Mouse (Mus musculus) ES-E14 (cell line): ENCODE results near the gene Ankrd6. TPM values are rescaled to one million over a fixed set of nuclear protein-coding genes. Genes with fewer than 3 reads are reported as not detected.

Source experiments
- DNase-seq: peaks from one replicate; pipeline ENCODE4 v3.0.0-alpha.2; 2013; ENCODE audit warnings: low read depth, low spot score
- H3K27ac ChIP-seq: 2 replicates; pipeline ENCODE4 v1.5.1; 2012; ENCODE audit warnings: low read depth, mild to moderate bottlenecking, low read length, moderate library complexity, mixed read lengths; ENCODE audit not compliant: poor library complexity, insufficient read depth, severe bottlenecking
- H3K36me3 ChIP-seq: 2 replicates; pipeline ENCODE4 v1.6.1; 2012; ENCODE audit warnings: mild to moderate bottlenecking, low read length, moderate library complexity, mixed read lengths; ENCODE audit not compliant: control insufficient read depth, poor library complexity, insufficient read depth, severe bottlenecking
- H3K4me1 ChIP-seq, 2 experiments: fragments of 150-350 bp in 1 of 2; sonication (generic) in 1 of 2; 2 replicates each; pipeline ENCODE4 v1.6.1; 2012; ENCODE audit warnings: low read length in 2 of 2, mild to moderate bottlenecking in 1 of 2, mixed read lengths in 1 of 2; ENCODE audit not compliant: control insufficient read depth in 2 of 2, insufficient read depth in 2 of 2, poor library complexity in 1 of 2
- H3K4me3 ChIP-seq, 2 experiments: fragments of 150-350 bp in 1 of 2; sonication (generic) in 1 of 2; 2 replicates each; pipeline ENCODE4 v1.5.1; 2012; ENCODE audit warnings: low read length in 2 of 2, low read depth in 1 of 2, mild to moderate bottlenecking in 1 of 2, mixed read lengths in 1 of 2; ENCODE audit not compliant: insufficient read depth in 1 of 2, poor library complexity in 1 of 2, severe bottlenecking in 1 of 2
- H3K9ac ChIP-seq: 2 replicates; pipeline ENCODE4 v1.6.1; 2012; ENCODE audit warnings: low read depth, mild to moderate bottlenecking, low read length, mixed read lengths; ENCODE audit not compliant: poor library complexity, insufficient read depth, severe bottlenecking
- H3K9me3 ChIP-seq: fragments of 150-350 bp; sonication (generic); 2 replicates; pipeline ENCODE4 v1.6.1; 2012; ENCODE audit warnings: low read depth, mild to moderate bottlenecking, low read length; ENCODE audit not compliant: control insufficient read depth, insufficient read depth
- CHD2 ChIP-seq: IDR thresholded peaks from 2 replicates; pipeline ENCODE4 v1.6.1; 2014; ENCODE audit warnings: mild to moderate bottlenecking, low read depth, low read length, inconsistent platforms
- HCFC1 ChIP-seq: IDR thresholded peaks from 2 replicates; pipeline ENCODE4 v1.6.1; 2012; ENCODE audit warnings: low read length, inconsistent platforms, borderline replicate concordance; ENCODE audit not compliant: insufficient read depth
- MAFK ChIP-seq: IDR thresholded peaks from 2 replicates; pipeline ENCODE4 v1.6.1; 2014; ENCODE audit warnings: mild to moderate bottlenecking, low read depth, low read length, inconsistent platforms; ENCODE audit not compliant: insufficient read depth
- ZC3H11A ChIP-seq: IDR thresholded peaks from 2 replicates; pipeline ENCODE4 v1.6.1; 2012; ENCODE audit warnings: low read depth, mild to moderate bottlenecking, inconsistent platforms, low read length, borderline replicate concordance
- ZNF384 ChIP-seq: IDR thresholded peaks from 2 replicates; pipeline ENCODE4 v1.6.1; 2012; ENCODE audit warnings: low read depth, low read length, inconsistent platforms
- in situ Hi-C, 2 experiments: fragments of 600-800 bp; cut with MboI; formaldehyde crosslinking; loops; one replicate each; pipeline ENCODE4 v1.15.1; 2025; ENCODE audit warnings: low sequenced_read_pairs in 2 of 2, inconsistent platforms in 1 of 2; ENCODE audit not compliant: unreplicated experiment in 2 of 2
- total RNA-seq: library from RNA; depleted of rRNA; stranded (reverse); fragments of 300-350 nt; gene quantifications from 2 replicates; pipeline ENCODE4 v1.2.3, GENCODE M21; 2012

Gene Ankrd6
- total RNA-seq, 1 experiment = 7.8 TPM

DNA sequence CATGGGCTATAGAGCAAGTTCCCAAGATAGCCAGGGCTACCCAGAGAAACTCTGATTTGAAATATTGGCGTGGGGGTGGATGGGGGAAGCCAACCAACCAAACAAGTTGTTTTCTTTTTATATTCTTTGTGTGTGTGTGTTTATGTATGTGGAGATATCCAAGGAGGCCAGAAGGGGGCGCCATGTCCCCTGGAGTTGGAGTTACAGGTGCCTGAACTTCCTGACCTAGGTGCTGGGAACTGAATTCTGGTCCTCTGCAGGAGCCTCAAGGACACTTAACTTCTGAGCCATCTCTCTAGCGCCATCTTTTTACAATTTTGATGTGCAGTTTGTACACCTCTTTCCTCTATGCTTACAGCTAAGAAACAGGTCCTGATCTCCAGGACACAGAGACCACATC, 43.5 kb upstream of the Ankrd6 start:
- DNase-seq = no peak
- Histone ChIP-seq H3K4me1 (peaks cover 2 to 20% of the 10 kb centered on the region in 2 experiments; a peak in 3 of 4 replicates), H3K9ac (no peak overlapping the region), H3K27ac (no peak overlapping the region), H3K9me3 (no peaks in the 10 kb centered on the region), H3K4me3 (no peak overlapping the region), H3K36me3 (0 out of 2 replicates have a peak, but pooled peaks cover 2% of the 10 kb centered on the region)
- TF ChIP-seq MAFK (no peak), ZNF384 (no peak), HCFC1 (no peak), ZC3H11A (no peak), CHD2 (no peak)
- in situ Hi-C loops = no loop called here

DNA sequence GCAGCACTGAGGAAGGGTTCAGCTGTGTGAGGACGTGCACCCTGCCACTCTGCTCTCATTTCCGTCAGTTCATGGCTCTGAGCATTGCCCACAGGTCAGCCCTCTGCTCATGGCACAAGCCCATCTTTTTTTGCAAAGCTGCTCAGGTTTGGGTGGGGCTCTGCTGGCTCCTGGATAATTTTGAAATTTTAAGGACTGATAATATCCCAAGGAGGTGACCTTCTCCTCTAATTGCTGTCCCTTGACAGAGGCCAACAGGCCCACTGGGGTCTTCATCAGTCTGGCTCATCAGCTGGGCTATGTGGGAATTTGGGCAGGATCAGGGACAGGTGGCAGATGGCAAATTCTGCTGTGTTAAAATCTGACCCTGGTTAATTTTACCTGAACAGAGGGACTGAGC, 38.7 kb upstream of the Ankrd6 start:
- Histone ChIP-seq H3K9me3 (no peaks in the 10 kb centered on the region), H3K27ac (no peak overlapping the region), H3K4me3 (no peak overlapping the region), H3K9ac (no peak overlapping the region), H3K4me1 (peaks cover 1 to 11% of the 10 kb centered on the region in 2 experiments; a peak in 2 of 4 replicates), H3K36me3 (no peaks in the 10 kb centered on the region)
- DNase-seq = no peak
- in situ Hi-C loops = no loop called here
- TF ChIP-seq MAFK = no peak
- TF ChIP-seq HCFC1 = no peak
- no peak for TF ChIP-seq CHD2
- TF ChIP-seq ZC3H11A = no peak
- TF ChIP-seq ZNF384 = no peak

DNA sequence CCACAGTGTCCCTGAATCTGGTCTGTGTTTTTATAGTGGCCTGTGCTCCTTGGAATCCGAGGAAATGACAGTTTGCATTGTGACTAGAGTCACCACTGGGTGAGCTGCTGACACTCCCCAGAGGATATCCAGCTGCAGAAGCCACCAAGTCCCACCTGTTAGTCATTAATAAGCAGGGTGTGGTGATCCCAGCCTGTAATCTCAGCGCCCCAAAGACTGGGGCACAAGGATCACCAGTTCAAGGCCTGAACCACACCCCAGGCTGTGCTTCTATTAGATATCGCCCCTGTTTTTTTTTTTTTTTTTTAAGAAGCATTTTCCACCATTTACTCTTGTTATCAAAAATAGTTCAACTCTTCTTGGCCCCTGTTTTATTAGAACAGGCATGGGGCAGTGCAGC, 36.4 kb upstream of the Ankrd6 start:
- no peak for DNase-seq
- Histone ChIP-seq H3K9ac (no peak overlapping the region), H3K4me3 (no peak overlapping the region), H3K27ac (no peak overlapping the region), H3K36me3 (no peaks in the 10 kb centered on the region), H3K9me3 (no peaks in the 10 kb centered on the region), H3K4me1 (peaks cover 4 to 11% of the 10 kb centered on the region in 2 experiments; a peak in 2 of 4 replicates)
- no peak for TF ChIP-seq HCFC1
- TF ChIP-seq CHD2 = no peak
- TF ChIP-seq ZC3H11A = no peak
- TF ChIP-seq MAFK = no peak
- no peak for TF ChIP-seq ZNF384
- in situ Hi-C loops = no loop called here

DNA sequence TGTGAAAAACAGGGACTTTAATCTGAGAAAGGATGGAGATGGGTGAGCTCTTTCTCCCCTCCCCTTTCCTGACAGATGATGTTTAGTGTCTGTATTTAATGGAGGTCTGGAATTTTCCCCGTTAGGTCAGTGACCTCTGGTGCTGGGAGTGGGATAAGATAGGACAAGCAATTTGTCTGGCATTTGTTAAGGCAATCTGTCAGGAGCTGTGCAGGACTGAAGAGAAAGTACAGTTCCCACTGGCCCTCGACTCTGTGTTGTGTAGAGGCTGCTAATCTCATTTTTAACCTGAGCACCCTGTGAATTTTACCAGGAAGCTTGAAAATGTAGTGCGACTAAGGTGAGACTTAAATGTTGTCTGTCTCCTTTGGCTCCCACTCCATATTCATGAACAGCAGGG, 35.0 kb upstream of the Ankrd6 start:
- Histone ChIP-seq H3K4me3 (0 out of 4 replicates have a peak overlapping the region, but pooled peaks of 1 of the 2 experiments have one; percentile 12), H3K27ac (no peak overlapping the region), H3K36me3 (no peaks in the 10 kb centered on the region), H3K9me3 (no peaks in the 10 kb centered on the region), H3K9ac (no peak overlapping the region), H3K4me1 (peaks cover 4 to 17% of the 10 kb centered on the region in 2 experiments; a peak in 2 of 4 replicates)
- in situ Hi-C loops = no loop called here
- no peak for TF ChIP-seq HCFC1
- no peak for TF ChIP-seq CHD2
- TF ChIP-seq ZNF384 = no peak
- TF ChIP-seq MAFK = no peak
- TF ChIP-seq ZC3H11A = no peak
- DNase-seq = no peak
